Mouse (Mus musculus): ENCODE data around the gene D330020A13Rik. TPM values are rescaled to one million over a fixed set of nuclear protein-coding genes. Genes with fewer than 3 reads are reported as not detected.
"Not testable (repeated sequence)": the region's sequence is repeated elsewhere in the genome, so short reads cannot be mapped to it uniquely, and the experiment has no call there.

D330020A13Rik gene
- polyA plus RNA-seq, 1 experiment from 2014 or later = not detected

DNA sequence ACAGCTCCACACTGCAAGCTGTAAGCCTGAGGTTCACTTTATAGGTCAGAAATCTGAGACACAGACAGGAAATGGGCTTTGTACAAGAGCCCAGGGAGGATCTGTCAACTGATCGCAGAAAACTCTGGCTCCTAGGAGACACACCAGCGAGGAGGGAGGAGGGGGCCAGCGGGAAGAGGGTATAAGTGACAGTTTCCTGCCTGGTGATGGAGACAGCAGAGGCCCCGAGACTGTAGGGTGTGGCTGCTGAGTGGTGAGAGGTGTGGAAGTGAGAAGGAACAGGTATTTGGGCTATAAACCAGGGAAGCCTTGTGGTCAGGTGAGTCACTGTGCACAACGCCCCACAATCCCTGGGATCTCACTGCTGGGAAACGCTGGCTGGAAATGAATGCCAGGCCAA lies 30.0 kb upstream of the D330020A13Rik start:
- no peaks in the 10 kb centered on the region for H3K4me1 ChIP-seq
- 80% methylated on average over 6 of the region's 6 CpGs for WGBS
- no peaks in the 10 kb centered on the region for H3K9me3 ChIP-seq
- no peak overlapping the region for H3K27ac ChIP-seq (replicated peaks)
- ATAC-seq (replicated peaks) = no peak
- H3K27me3 ChIP-seq = no peaks in the 10 kb centered on the region
- no peak overlapping the region for H3K4me3 ChIP-seq
- no peaks in the 10 kb centered on the region for H3K36me3 ChIP-seq
- H3K9ac ChIP-seq (replicated peaks) = no peak overlapping the region
- no peak overlapping the region for H3K4me2 ChIP-seq (replicated peaks)

DNA sequence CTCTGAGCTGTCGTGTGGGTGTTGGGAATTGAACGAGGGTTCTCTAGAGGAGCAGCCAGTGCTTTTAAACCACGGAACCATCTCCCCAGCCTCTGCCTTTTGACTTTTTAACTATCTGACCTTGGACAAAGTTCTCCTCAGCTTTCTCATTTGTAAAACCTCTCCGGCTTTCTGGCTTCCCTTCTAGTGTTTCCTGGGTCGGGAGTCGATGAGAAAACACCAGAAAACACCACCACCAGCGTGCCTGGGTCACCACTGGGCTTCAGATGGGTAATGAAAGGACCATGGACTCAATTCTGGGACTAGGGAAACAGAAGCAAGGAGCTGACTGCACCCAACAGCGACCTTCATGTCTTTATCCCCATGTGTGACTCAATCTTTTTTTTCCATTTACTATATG lies 20.0 kb upstream of the D330020A13Rik start:
- ATAC-seq (replicated peaks) = no peak
- WGBS = 76% methylated on average over 8 of the region's 8 CpGs
- Histone ChIP-seq H3K4me3 (no peak overlapping the region), H3K27ac (replicated peaks) (no peak overlapping the region), H3K36me3 (no peaks in the 10 kb centered on the region), H3K4me2 (replicated peaks) (no peak overlapping the region), H3K4me1 (no peaks in the 10 kb centered on the region), H3K9ac (replicated peaks) (no peak overlapping the region), H3K27me3 (no peaks in the 10 kb centered on the region), H3K9me3 (no peaks in the 10 kb centered on the region)

DNA sequence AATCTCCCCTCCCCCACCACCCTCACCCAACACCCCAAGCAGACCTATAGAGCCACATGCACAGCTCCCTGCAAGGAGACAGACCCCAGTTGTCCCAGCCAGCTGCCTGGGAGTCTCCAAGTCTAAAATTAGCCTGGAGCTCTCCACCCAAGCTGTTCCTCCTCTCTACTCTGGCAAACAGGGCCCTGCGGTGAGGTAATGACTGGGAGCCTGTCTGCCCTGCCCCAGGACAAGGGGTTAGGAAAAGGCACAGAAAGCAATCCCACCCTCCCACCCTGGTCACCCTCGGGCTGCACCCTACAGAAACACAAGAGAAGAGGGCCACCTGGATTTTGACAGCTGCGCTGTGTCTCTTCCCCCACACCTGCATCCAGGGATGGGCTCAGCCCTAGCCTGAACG lies 19.3 kb upstream of the D330020A13Rik start:
- H3K9me3 ChIP-seq = no peaks in the 10 kb centered on the region
- no peaks in the 10 kb centered on the region for H3K36me3 ChIP-seq
- no peak overlapping the region for H3K4me2 ChIP-seq (replicated peaks)
- H3K9ac ChIP-seq (replicated peaks) = no peak overlapping the region
- H3K4me3 ChIP-seq = no peak overlapping the region
- no peak for ATAC-seq (replicated peaks)
- no peaks in the 10 kb centered on the region for H3K27me3 ChIP-seq
- 68% methylated on average over 4 of the region's 4 CpGs for WGBS
- no peak overlapping the region for H3K27ac ChIP-seq (replicated peaks)
- H3K4me1 ChIP-seq = no peaks in the 10 kb centered on the region

DNA sequence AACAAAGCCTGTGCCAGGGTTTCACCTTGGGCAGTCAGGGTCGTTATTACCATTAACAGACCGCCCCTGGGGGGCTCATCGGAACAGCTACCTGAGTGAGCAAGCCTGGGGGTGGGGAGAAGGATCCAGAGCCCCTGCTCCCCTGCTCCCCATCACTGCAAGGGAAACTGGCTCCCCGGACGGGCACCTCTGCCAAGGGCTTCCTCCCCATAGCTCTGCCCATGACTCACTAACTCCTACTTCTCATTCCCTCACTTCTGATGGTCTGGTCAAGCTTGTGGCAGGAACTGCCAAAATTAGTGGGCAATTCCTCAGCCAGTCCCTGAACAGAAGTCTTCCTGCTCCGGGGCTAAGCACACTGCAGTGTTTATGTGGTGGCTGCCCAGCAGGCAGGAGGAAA lies 18.9 kb upstream of the D330020A13Rik start:
- Histone ChIP-seq H3K36me3 (no peaks in the 10 kb centered on the region), H3K9me3 (no peaks in the 10 kb centered on the region), H3K27ac (replicated peaks) (no peak overlapping the region), H3K9ac (replicated peaks) (no peak overlapping the region), H3K4me1 (no peaks in the 10 kb centered on the region), H3K4me3 (no peak overlapping the region), H3K4me2 (replicated peaks) (no peak overlapping the region), H3K27me3 (no peaks in the 10 kb centered on the region)
- ATAC-seq (replicated peaks) = no peak
- 71% methylated on average over 6 of the region's 6 CpGs for WGBS

DNA sequence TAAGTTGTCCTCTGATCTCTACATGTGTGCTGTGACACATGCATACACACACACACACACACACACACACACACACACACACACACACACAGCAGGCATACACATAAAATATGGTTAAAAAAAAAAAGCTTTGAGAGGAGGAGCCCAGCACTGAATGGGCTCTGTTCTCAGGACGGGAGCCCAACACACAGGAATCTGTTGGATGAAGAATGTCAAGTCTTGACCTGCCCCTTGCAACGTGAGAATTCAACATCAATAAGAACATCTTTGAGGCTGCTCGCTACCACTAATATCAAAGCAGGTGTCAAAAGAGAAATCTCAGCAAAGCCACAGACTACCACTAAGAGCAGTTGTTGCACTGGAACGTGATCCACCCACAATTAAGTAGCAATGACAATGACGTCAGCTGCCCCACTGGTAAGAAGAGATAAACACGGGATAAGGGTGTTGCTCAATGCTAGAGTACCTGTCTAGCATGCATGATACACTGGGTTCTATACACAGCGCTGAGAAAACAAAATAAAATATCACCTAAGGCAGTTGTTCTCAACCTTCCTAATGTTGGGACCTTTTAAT lies 17.2 kb upstream of the D330020A13Rik start:
- Histone ChIP-seq H3K27me3 (no peaks in the 10 kb centered on the region), H3K27ac (replicated peaks) (no peak overlapping the region), H3K9ac (replicated peaks) (no peak overlapping the region), H3K4me2 (replicated peaks) (no peak overlapping the region), H3K4me1 (no peaks in the 10 kb centered on the region), H3K9me3 (no peaks in the 10 kb centered on the region), H3K36me3 (no peaks in the 10 kb centered on the region), H3K4me3 (no peak overlapping the region)
- ATAC-seq (replicated peaks) = no peak
- WGBS = 82% methylated on average over 7 of the region's 7 CpGs

DNA sequence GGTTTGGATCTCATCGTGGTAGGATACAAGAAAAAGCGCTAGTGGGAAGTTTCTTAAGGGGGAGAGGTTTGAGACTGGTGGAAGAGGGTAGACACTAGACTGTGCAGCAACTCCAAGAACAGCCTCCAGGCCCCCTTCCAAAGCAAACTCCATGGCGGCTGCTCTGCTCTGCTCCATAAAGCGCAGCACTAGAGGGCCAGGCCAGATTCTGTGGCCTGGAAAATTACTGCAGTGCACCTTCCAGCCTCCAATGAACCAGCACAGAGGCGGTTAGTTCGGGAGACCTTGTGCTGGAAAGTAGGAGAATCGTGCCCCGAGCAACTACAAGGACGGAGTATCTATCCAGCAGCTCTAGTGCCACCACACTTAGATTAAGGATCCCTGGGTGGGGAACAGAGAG lies 6.9 kb upstream of the D330020A13Rik start:
- Histone ChIP-seq H3K4me1 (no peaks in the 10 kb centered on the region), H3K4me3 (no peak overlapping the region), H3K27me3 (no peaks in the 10 kb centered on the region), H3K9me3 (no peaks in the 10 kb centered on the region), H3K9ac (replicated peaks) (no peak overlapping the region), H3K4me2 (replicated peaks) (no peak overlapping the region), H3K36me3 (no peaks in the 10 kb centered on the region), H3K27ac (replicated peaks) (no peak overlapping the region)
- WGBS = 86% methylated on average over 9 of the region's 9 CpGs
- no peak for ATAC-seq (replicated peaks)

DNA sequence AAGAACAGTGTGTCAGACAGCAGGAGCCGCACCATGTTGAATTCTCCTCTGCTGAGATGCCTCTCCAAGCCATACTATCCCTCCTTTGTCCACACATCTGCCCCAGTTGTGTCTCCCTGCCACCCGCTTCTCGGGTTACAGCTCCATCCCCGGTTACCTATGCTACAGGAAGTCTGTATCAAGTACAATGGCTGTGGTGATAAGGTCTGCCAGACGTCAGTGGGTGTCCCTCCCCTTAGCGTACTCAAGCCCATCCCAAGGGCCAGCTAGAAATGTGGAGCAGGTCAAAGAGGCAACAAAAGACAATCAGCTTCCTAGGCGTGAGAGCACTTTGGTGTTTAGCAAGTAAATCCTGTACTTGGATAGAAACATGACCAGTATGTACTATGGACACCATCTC lies 5.6 kb upstream of the D330020A13Rik start:
- no peak for ATAC-seq (replicated peaks)
- WGBS = 54% methylated on average over 7 of the region's 7 CpGs

DNA sequence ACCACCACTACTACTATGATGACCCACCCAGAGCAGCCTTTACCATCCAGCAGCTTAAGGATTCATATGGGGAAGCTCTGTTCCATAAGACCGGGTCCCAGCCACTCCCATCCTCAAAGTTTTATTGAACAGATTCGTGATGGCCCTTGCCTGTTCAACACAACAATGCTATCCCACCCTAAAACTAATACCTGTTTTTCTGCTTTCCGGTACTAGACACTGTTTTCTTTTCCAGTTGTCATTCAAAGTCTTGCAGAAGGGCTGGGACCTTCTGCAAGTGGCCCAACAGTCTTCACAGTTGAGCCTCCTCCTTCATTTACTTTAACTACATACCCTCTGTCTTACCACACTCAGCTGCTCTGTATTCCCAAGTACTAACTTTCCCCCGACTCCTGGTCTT lies 4.7 kb upstream of the D330020A13Rik start:
- ATAC-seq (replicated peaks) = no peak
- no peak overlapping the region for H3K27ac ChIP-seq (replicated peaks)
- H3K27me3 ChIP-seq = peaks cover 17% of the 10 kb centered on the region
- H3K4me2 ChIP-seq (replicated peaks) = no peak overlapping the region
- H3K36me3 ChIP-seq = no peaks in the 10 kb centered on the region
- H3K9me3 ChIP-seq = no peaks in the 10 kb centered on the region
- no peaks in the 10 kb centered on the region; the same call in 1 of the 2 replicates for H3K4me1 ChIP-seq
- no peak overlapping the region for H3K4me3 ChIP-seq
- H3K9ac ChIP-seq (replicated peaks) = no peak overlapping the region
- 92% methylated on average over 4 of the region's 4 CpGs for WGBS

More for the DNA sequence above, 5.6 kb upstream of the D330020A13Rik start:
- Histone ChIP-seq H3K4me2 (replicated peaks) (no peak overlapping the region), H3K9me3 (no peaks in the 10 kb centered on the region), H3K36me3 (no peaks in the 10 kb centered on the region), H3K4me3 (no peak overlapping the region), H3K4me1 (no peaks in the 10 kb centered on the region; the same call in 1 of the 2 replicates), H3K27me3 (peaks cover 11% of the 10 kb centered on the region), H3K27ac (replicated peaks) (no peak overlapping the region), H3K9ac (replicated peaks) (no peak overlapping the region)

DNA sequence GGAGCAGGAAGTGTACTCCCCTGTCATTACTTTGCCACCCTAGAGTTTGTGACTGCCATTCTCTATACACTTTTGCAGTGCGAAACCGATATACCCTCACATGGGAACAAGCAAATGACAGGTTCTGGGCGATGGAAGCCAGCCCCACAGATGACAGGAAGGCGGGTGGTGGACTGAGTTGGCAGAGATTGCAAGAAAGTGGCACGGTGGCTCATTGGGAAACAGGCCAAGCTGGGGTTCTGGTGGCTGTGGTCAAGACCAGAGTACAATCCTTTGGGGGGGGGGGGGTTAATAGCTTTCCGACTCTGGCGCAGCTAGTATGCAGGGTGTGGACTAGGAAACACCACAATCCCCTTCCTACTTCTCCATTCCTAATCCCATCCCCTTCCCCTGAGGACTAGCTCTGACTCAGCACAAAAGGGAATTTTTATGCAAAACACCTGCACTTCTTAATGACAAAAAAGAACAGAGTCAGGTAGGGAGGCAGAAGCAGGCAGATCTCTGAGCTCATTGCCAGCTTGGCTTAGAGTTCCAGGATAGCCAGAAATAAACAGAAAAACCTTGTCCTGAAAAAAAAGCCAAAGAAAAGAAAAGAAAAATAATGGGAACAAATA lies 2.7 kb upstream of the D330020A13Rik start:
- H3K36me3 ChIP-seq = no peaks in the 10 kb centered on the region
- H3K4me1 ChIP-seq = peaks cover 6% of the 10 kb centered on the region
- H3K9me3 ChIP-seq = no peaks in the 10 kb centered on the region
- no peak overlapping the region for H3K4me2 ChIP-seq (replicated peaks)
- no peak overlapping the region for H3K27ac ChIP-seq (replicated peaks)
- no peak overlapping the region for H3K9ac ChIP-seq (replicated peaks)
- peaks cover 24% of the 10 kb centered on the region for H3K27me3 ChIP-seq
- ATAC-seq (replicated peaks) = no peak
- no peak overlapping the region for H3K4me3 ChIP-seq
- 88% methylated on average over 7 of the region's 7 CpGs for WGBS

DNA sequence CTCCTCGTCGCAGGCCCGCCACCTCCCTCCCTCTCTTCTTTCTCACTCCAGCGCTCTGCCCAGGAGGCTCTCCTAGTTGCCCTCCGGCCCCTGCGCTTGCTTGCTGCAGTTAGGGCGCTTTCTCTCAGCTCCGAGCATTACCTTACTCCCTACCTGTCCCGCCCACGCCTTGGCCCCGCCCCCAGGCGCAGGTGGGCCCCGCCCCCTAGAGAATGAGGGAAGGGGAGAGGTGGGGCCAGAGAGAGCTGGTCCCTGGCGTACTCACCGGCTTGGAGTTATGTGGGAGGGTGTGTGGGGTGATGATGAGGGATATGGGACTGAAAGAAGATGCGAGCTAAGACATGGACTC lies 595 bp downstream of the D330020A13Rik start:
- Histone ChIP-seq H3K9ac (replicated peaks) (peak overlapping the region; percentile 50), H3K4me3 (peak overlapping the region; percentile 57), H3K27me3 (peaks cover 24% of the 10 kb centered on the region), H3K27ac (replicated peaks) (no peak overlapping the region), H3K4me2 (replicated peaks) (peak overlapping the region; percentile 96), H3K9me3 (no peaks in the 10 kb centered on the region), H3K4me1 (peaks cover 6% of the 10 kb centered on the region), H3K36me3 (no peaks in the 10 kb centered on the region)
- no peak; the same call in 1 of the 2 replicates for ATAC-seq (replicated peaks)
- WGBS = 0% methylated on average over 16 of the region's 16 CpGs

DNA sequence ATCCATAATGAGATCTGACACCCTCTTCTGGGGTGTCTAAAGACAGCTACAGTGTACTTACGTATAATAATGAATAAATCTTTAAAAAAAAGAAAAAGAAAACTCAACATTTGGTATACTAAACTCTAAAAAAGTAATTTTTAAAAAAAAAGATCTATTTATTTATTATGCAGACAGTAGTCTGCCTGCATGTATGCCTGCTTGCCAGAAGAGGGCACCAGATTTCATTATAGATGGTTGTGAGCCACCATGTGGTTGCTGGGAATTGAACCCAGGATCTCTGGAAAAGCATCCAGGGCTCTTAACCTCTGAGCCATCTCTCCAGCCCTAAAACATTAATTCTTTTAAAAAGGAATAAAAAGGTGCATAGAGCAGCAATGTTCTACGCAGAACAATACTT lies 2.4 kb downstream of the D330020A13Rik start:
- WGBS = 97% methylated on average over 2 of the region's 2 CpGs
- not testable (repeated sequence) for H3K4me3 ChIP-seq; H3K9ac ChIP-seq (replicated peaks); H3K27ac ChIP-seq (replicated peaks); H3K4me2 ChIP-seq (replicated peaks); H3K4me1 ChIP-seq; H3K9me3 ChIP-seq; ATAC-seq (replicated peaks); H3K36me3 ChIP-seq
- H3K27me3 ChIP-seq = peaks cover 24% of the 10 kb centered on the region

DNA sequence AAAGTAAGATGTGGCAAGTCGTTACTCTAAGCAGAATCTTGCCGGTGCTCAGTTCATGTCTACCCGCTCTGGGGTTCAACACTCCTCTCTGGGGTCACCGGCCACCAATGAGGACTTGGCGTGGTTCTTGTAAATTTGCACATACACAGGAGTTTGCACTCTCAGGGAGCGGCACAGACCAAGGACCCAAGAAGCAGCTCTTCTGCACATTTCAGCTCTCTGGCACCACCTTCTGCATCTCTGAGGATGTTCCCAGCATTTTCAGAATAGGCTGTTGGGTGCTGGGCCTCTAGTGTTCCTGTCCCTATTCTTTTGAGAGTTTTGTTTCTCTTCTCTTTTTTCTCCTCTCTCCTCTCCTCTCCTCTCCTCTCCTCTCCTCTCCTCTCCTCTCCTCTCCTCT lies 7.0 kb downstream of the D330020A13Rik start:
- no peaks in the 10 kb centered on the region for H3K27me3 ChIP-seq
- H3K4me1 ChIP-seq = no peaks in the 10 kb centered on the region
- H3K36me3 ChIP-seq = no peaks in the 10 kb centered on the region
- no peak overlapping the region for H3K9ac ChIP-seq (replicated peaks)
- 30% methylated on average over 6 of the region's 6 CpGs for WGBS
- H3K9me3 ChIP-seq = no peaks in the 10 kb centered on the region
- no peak overlapping the region for H3K4me2 ChIP-seq (replicated peaks)
- no peak overlapping the region for H3K27ac ChIP-seq (replicated peaks)
- 0 out of 2 replicates have a peak, but pooled peaks have one; percentile 48 for ATAC-seq (replicated peaks)
- H3K4me3 ChIP-seq = no peak overlapping the region

DNA sequence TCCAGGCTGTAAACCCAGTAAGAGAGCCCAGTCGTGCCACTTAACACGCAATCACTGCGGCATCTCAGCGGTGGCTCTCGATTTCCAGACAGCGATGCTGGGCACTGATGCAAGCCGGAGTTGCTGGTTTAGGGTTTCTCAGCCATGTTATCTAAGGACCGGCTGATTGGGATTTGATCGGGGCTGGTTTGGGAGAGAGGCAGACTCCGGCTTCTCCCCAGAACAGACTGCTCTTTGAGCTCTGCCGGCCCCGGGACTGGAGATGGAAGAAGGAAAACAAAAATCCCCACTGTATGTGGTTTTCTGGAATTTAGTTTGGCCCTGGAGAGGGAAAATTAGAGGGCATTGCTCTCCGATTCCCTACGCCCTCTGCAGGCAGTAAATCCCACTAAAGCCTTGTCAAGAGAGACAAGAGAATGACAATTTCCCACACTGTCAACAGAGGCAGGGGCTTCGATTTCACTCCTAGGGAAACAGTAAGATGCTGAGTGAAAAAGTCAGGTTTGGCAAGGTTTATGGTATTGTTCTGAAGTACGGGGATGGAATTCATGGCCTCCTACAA lies 8.7 kb downstream of the D330020A13Rik start:
- no peak overlapping the region for H3K4me3 ChIP-seq
- peak overlapping the region; percentile 27; the same call in 1 of the 2 replicates for H3K4me2 ChIP-seq (replicated peaks)
- no peaks in the 10 kb centered on the region for H3K27me3 ChIP-seq
- WGBS = 33% methylated on average over 16 of the region's 16 CpGs
- H3K9ac ChIP-seq (replicated peaks) = peak overlapping the region; percentile 29
- H3K27ac ChIP-seq (replicated peaks) = no peak overlapping the region
- no peak for ATAC-seq (replicated peaks)
- no peaks in the 10 kb centered on the region for H3K36me3 ChIP-seq
- no peaks in the 10 kb centered on the region for H3K4me1 ChIP-seq
- H3K9me3 ChIP-seq = no peaks in the 10 kb centered on the region
